Mouse (Mus musculus) hindbrain, embryonic 10.5 days (tissue): Measurements from ENCODE around the gene Gpx5. TPM values are rescaled to one million over a fixed set of nuclear protein-coding genes. Genes with fewer than 3 reads are reported as not detected.
A peak's percentile ranks its signal among the peaks of the same experiment; 100 is the strongest.
"Not testable (repeated sequence)": the region's sequence is repeated elsewhere in the genome, so short reads cannot be mapped to it uniquely, and the experiment has no call there.

Experiments
- DNase-seq: peaks from one replicate; pipeline ENCODE4 v3.0.0-alpha.2; 2017; ENCODE audit warnings: low spot score
- H3K27ac ChIP-seq: fragments of 300-500 bp; sonication (generic); 2 replicates; pipeline ENCODE4 v1.5.1; 2016; ENCODE audit warnings: mild to moderate bottlenecking, moderate library complexity
- H3K27me3 ChIP-seq: fragments of 300-500 bp; sonication (generic); 2 replicates; pipeline ENCODE4 v1.6.1; 2016; ENCODE audit warnings: mild to moderate bottlenecking; ENCODE audit not compliant: poor library complexity, insufficient read depth, severe bottlenecking
- H3K36me3 ChIP-seq: fragments of 300-500 bp; sonication (generic); 2 replicates; pipeline ENCODE4 v1.6.1; 2016; ENCODE audit warnings: mild to moderate bottlenecking, moderate library complexity
- H3K4me1 ChIP-seq: fragments of 300-500 bp; sonication (generic); replicated peaks from 2 replicates; pipeline ENCODE4 v1.6.1; 2016; ENCODE audit warnings: mild to moderate bottlenecking
- H3K4me3 ChIP-seq: fragments of 300-500 bp; sonication (generic); 2 replicates; pipeline ENCODE4 v1.5.1; 2016; ENCODE audit warnings: mild to moderate bottlenecking, moderate library complexity
- H3K9me3 ChIP-seq: fragments of 300-500 bp; sonication (generic); 2 replicates; pipeline ENCODE4 v1.6.1; 2016; ENCODE audit warnings: mild to moderate bottlenecking, moderate library complexity
- WGBS: fragments of 180-500 bp; shearing (Covaris S2); methylation state at CpG from one replicate; pipeline ENCODE4 v1.1.7; 2016; 5-methylcytosine and 5-hydroxymethylcytosine counted together
- polyA plus RNA-seq: library from polyadenylated mRNA; unstranded; fragments of >200 nt; fragmentation: Nextera tagmentation; extraction: Ambion mirVana; gene quantifications from 2 replicates; pipeline ENCODE4 v1.2.1, GENCODE M21; 2016

Gene Gpx5
- polyA plus RNA-seq, 1 experiment from 2014 or later = not detected

DNA sequence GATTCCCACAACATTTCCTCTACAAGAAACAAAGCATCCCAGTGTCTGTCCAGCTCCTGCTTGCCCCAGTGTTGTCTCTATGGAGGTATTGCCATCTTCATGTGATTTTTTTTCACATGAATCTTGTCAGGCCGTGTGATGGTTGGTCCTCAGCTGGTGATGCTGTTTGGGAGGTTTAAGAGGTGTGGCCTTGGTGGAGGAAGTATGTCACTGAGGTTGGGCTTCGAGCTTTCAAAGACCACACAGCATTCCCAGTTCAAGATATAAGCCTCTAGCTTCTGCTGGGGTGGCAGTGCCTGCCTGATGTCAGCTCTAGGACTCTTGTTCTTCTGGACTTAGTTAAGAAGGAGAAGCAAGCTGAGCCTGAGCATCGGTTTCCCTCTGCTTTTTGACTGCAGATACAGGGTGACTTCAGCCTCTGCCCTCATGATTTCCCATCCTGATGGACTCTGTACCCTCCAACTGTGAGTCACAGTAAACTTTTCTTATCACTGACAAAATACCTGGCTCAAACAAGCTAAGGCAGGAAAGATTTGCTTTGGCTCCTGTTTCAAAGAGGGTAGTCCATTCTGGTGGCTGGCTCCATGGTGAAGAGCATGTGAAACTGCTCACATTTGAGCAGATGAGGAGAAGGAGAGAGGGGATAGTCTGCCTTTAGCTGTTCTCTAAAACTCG, 29.6 kb downstream of the Gpx5 start:
- DNase-seq = no peak
- Histone ChIP-seq H3K36me3 (no peaks in the 10 kb centered on the region), H3K27me3 (peaks cover 24% of the 10 kb centered on the region), H3K9me3 (no peaks in the 10 kb centered on the region), H3K4me3 (no peak overlapping the region), H3K4me1 (peaks cover 26% of the 10 kb centered on the region; the same call in 1 of the 2 replicates), H3K27ac (no peak overlapping the region)
- 71% methylated on average over 4 of the region's 4 CpGs for WGBS

DNA sequence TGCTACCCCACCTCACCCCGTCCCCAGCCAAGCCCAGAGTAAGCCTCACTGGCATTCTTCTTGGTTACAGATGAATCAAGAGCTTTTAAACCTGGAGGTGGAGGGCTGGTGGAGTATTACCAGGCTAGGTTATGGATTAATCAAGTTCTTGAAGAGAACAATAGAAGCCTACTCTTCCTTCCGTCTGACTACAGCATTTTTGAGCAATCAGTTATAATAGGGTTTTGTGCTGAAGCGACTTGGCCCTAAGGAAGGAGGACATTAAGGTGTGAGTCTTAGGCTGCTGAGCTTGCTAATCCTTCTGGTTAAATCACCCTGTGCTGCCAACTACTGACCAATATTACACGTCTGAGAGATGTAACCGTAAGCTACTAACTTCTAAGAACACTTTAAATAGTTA, 32.2 kb downstream of the Gpx5 start:
- peak overlapping the region; percentile 63 for H3K4me3 ChIP-seq
- H3K27ac ChIP-seq = peak overlapping the region; percentile 60; the same call in 1 of the 2 replicates
- 15% methylated on average over 5 of the region's 5 CpGs for WGBS
- peaks cover 38% of the 10 kb centered on the region for H3K27me3 ChIP-seq
- H3K36me3 ChIP-seq = no peaks in the 10 kb centered on the region
- no peaks in the 10 kb centered on the region for H3K9me3 ChIP-seq
- DNase-seq = no peak
- H3K4me1 ChIP-seq = peaks cover 24% of the 10 kb centered on the region; the same call in 1 of the 2 replicates

GRCm38 (mm10) chr13:21259677-21260113, 32.8 kb downstream of the Gpx5 start:
- Histone ChIP-seq H3K9me3 (no peaks in the 10 kb centered on the region), H3K4me1 (peaks cover 24% of the 10 kb centered on the region; the same call in 1 of the 2 replicates), H3K27me3 (peaks cover 44% of the 10 kb centered on the region), H3K36me3 (no peaks in the 10 kb centered on the region), H3K4me3 (peak overlapping the region; percentile 63), H3K27ac (peak overlapping the region; percentile 60)
- DNase-seq = peak; percentile 83
- WGBS = under 1% methylated on average over 18 of the region's 18 CpGs

- DNase-seq = peak; percentile 45
- H3K4me3 ChIP-seq = peak overlapping the region; percentile 63
- peak overlapping the region; percentile 73 for H3K27ac ChIP-seq
- no peaks in the 10 kb centered on the region for H3K36me3 ChIP-seq
- 1% methylated on average over 15 of the region's 15 CpGs for WGBS
- H3K9me3 ChIP-seq = no peaks in the 10 kb centered on the region
- peaks cover 44% of the 10 kb centered on the region for H3K27me3 ChIP-seq
- peaks cover 24% of the 10 kb centered on the region; the same call in 1 of the 2 replicates for H3K4me1 ChIP-seq
Measured at GRCm38 (mm10) chr13:21259171-21259631, 33.3 kb downstream of the Gpx5 start.

DNA sequence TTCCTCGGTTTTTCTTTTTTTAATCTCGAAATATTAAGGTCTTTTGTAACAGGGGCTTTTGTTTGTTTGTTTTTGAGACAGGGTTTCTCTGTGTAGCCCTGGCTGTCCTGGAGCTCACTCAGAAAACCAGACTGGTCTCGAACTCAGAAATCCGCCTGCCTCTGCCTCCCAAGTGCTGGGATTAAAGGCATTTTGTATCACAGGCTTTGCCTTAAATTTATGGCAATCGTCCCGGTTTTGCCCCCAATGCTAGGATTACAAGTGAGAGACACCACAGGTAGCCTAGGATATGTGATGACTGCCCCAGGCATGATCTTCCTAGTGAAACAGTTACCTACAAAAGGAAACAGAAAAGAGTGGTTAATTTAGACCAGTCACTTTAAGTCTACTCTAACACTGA, 34.0 kb downstream of the Gpx5 start:
- no peak for DNase-seq
- H3K4me3 ChIP-seq = peak overlapping the region; percentile 63
- H3K4me1 ChIP-seq = peaks cover 21% of the 10 kb centered on the region; the same call in 1 of the 2 replicates
- H3K27ac ChIP-seq = no peak overlapping the region
- H3K36me3 ChIP-seq = no peaks in the 10 kb centered on the region
- no peaks in the 10 kb centered on the region for H3K9me3 ChIP-seq
- WGBS = 15% methylated on average over 6 of the region's 6 CpGs
- peaks cover 44% of the 10 kb centered on the region for H3K27me3 ChIP-seq

- peak overlapping the region; percentile 65 for H3K4me3 ChIP-seq
- 2% methylated on average over 16 of the region's 16 CpGs for WGBS
- H3K4me1 ChIP-seq = peaks cover 13% of the 10 kb centered on the region; the same call in 1 of the 2 replicates
- H3K27ac ChIP-seq = peak overlapping the region; percentile 78
- no peaks in the 10 kb centered on the region for H3K36me3 ChIP-seq
- peaks cover 28% of the 10 kb centered on the region for H3K27me3 ChIP-seq
- peak; percentile 76 for DNase-seq
- H3K9me3 ChIP-seq = no peaks in the 10 kb centered on the region
Measured at GRCm38 (mm10) chr13:21253986-21254385, 38.5 kb downstream of the Gpx5 start.

GRCm38 (mm10) chr13:21253569-21253968, 39.0 kb downstream of the Gpx5 start:
- no peak for DNase-seq
- no peaks in the 10 kb centered on the region for H3K9me3 ChIP-seq
- WGBS = 1% methylated on average over 12 of the region's 12 CpGs
- H3K4me1 ChIP-seq = peaks cover 10% of the 10 kb centered on the region; the same call in 1 of the 2 replicates
- H3K27ac ChIP-seq = peak overlapping the region; percentile 78
- H3K36me3 ChIP-seq = no peaks in the 10 kb centered on the region
- H3K27me3 ChIP-seq = peaks cover 28% of the 10 kb centered on the region
- peak overlapping the region; percentile 65 for H3K4me3 ChIP-seq

- Histone ChIP-seq H3K4me1 (peaks cover 6% of the 10 kb centered on the region; the same call in 1 of the 2 replicates), H3K27me3 (peaks cover 28% of the 10 kb centered on the region), H3K4me3 (peak overlapping the region; percentile 65), H3K36me3 (no peaks in the 10 kb centered on the region), H3K9me3 (no peaks in the 10 kb centered on the region), H3K27ac (0 out of 2 replicates have a peak overlapping the region, but pooled peaks have one; percentile 78)
- WGBS = 19% methylated on average over 5 of the region's 5 CpGs
- no peak for DNase-seq
Measured at GRCm38 (mm10) chr13:21253040-21253439, 39.5 kb downstream of the Gpx5 start.

- Histone ChIP-seq H3K27me3 (peaks cover 13% of the 10 kb centered on the region), H3K27ac (no peak overlapping the region), H3K4me1 (peaks cover 5% of the 10 kb centered on the region; the same call in 1 of the 2 replicates), H3K36me3 (no peaks in the 10 kb centered on the region), H3K9me3 (no peaks in the 10 kb centered on the region), H3K4me3 (no peak overlapping the region)
- peak; percentile 24 for DNase-seq
- WGBS = 33% methylated on average over 9 of the region's 9 CpGs
Measured at GRCm38 (mm10) chr13:21250074-21250681, 42.4 kb downstream of the Gpx5 start.

- WGBS = 13% methylated on average over 4 of the region's 4 CpGs
- H3K4me3 ChIP-seq = no peak overlapping the region
- DNase-seq = no peak
- H3K36me3 ChIP-seq = no peaks in the 10 kb centered on the region
- H3K4me1 ChIP-seq = peaks cover 5% of the 10 kb centered on the region; the same call in 1 of the 2 replicates
- no peaks in the 10 kb centered on the region for H3K9me3 ChIP-seq
- peaks cover 17% of the 10 kb centered on the region for H3K27me3 ChIP-seq
- H3K27ac ChIP-seq = no peak overlapping the region
Measured at GRCm38 (mm10) chr13:21249022-21249421, 43.5 kb downstream of the Gpx5 start.

DNA sequence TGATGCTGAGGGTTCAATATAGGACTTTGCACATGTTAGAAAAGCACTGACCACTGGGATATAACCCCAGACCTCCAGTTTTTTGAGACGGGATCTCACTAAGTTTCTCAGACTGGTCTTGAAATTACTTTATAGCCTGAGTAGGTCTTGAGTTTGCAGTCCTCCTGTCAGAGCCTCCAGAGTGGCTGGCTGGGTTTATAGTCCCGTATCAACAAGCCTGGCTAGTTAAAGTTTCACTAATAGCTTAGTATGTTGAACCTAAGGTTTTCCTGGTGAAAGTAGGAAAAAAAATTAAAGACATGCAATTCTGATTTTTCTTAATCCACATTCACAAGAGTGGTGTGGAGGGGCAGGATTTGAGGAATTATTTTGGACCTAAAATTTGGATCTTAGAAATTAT, 46.3 kb downstream of the Gpx5 start:
- Histone ChIP-seq H3K9me3 (no peaks in the 10 kb centered on the region), H3K27ac (no peak overlapping the region), H3K4me3 (no peak overlapping the region), H3K27me3 (peaks cover 31% of the 10 kb centered on the region), H3K36me3 (no peaks in the 10 kb centered on the region), H3K4me1 (peaks cover 11% of the 10 kb centered on the region)
- 82% methylated on average over 2 of the region's 2 CpGs for WGBS
- DNase-seq = no peak

DNA sequence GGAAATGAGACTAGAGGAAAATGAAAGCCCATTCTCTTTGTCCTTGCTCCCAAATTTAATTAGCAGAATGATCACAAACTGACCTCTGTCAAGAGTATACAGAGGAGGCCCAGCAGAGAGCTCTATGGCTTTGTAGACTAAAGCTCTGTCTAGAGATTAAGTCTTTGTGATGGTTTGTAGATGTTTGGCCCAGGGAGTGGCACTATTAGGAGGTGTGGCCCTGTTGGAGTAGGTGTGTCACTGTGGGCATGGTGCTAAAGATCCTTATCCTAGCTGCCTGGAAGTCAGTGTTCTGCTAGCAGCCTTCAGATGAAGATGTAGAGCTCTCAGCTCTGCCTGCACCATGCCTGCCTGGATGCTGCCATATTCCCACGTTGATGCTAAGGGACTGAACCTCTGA, 47.6 kb downstream of the Gpx5 start:
- WGBS = 38% methylated on average over 1 of the region's 1 CpGs
- Histone ChIP-seq H3K4me1 (peaks cover 11% of the 10 kb centered on the region), H3K27me3 (peaks cover 31% of the 10 kb centered on the region)
- not testable (repeated sequence) for H3K36me3 ChIP-seq, H3K9me3 ChIP-seq, H3K27ac ChIP-seq, DNase-seq, H3K4me3 ChIP-seq

DNA sequence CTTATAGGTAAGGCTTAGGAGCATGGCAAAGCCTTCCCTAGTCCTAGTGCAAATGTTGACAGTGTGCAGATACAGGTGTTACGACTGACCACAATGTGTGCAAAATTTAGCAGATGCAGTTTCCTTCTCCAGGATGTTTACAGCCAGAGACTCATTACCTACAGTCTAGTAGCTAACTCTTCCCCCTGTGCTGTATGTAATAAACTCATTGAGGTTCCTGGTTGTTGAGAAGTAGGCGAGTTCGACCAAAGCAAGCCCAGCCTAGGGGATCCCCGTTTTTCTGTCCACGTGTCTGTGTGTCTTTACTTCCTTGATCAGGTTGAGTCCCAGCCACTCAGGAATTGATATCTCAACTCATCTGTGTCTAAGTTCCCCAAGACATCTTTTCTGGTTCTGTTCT, 48.4 kb downstream of the Gpx5 start:
- Histone ChIP-seq H3K27ac (no peak overlapping the region), H3K4me1 (peaks cover 11% of the 10 kb centered on the region), H3K27me3 (peaks cover 31% of the 10 kb centered on the region), H3K36me3 (no peaks in the 10 kb centered on the region), H3K4me3 (no peak overlapping the region), H3K9me3 (no peaks in the 10 kb centered on the region)
- WGBS = 86% methylated on average over 5 of the region's 5 CpGs
- DNase-seq = no peak
